Mouse (Mus musculus): Measurements from ENCODE around the gene Dnajc4.
"Not testable (repeated sequence)": the region's sequence is repeated elsewhere in the genome, so short reads cannot be mapped to it uniquely, and the experiment has no call there.

The Dnajc4 gene

DNA sequence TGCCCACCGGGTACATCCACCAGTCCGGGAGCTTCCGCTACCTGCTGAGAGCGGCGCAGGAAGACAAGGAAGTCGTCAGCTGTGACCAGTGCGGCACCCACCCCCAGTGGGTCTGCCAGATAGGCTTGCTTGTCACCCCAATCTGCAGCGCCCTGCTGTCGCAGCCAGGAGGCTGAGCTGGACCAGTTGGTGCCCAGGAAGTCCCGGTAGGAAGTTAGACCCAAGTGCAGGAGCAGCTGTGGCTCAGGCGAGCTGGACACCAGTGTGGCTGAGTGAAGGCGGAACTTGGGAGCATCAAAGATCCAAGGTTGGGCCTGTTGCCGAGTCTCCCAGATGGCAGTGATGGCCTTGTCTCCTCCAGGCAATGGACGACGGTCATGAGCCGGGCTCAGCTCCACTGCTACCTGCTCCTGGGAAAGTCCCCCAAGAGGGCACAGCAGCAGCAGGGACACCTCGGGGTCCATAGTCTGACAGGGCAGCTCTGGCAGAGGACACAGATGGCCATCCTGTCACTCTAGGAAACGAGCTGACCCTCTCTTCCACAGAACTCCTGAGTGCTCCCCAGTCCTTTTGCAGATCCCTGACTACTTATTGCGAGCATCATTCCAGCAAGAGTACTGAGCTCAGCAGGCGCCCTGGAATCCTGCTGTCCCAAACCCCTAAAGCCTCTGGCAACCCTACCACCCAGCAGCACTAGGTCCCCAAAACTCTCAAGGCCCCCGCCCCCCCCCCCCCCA, 3.1 kb upstream of the Dnajc4 start:
- DNase-seq (ENCODE audit: low read depth, low spot score), result no peak

DNA sequence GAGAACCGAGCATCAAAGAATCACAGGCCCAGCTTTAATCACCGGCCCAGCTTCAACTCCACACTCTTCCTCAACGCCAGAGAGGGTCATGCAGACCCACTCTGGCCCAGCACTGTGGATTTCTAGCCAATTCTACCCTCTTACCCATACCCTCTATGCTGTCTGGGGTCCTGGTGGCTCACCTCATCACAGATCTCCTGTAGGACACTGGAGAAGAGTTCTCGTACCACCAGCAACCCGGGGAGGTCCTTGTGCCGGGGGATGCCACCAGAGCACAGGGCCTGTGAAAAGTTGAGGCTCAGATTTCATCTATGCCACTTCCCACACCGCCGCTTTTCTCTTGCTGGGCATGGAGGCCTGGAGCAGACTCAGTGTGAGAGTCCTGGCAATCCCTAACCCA, 2.1 kb upstream of the Dnajc4 start:
- DNase-seq (ENCODE audit: low read depth, low spot score), result no peak

DNA sequence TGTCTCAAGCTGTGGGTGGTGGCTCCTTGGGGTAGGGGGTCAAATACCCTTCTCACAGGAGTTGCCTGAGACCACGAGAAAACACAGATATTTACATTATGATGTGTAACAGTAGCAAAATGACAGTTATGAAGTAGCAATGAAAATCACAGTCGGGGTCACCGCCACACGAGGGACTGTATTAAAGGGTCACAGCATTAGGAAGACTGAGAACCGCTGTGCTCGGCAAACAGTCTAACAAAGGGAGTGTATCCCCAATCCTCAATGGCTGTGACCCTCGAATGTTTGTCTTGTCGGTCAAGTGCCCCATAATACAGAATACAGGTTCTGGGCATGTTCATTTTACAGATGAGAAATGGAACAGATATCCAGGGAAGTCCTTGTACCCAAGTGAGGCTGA, 1.6 kb upstream of the Dnajc4 start:
- no peak for DNase-seq (ENCODE audit: low read depth, low spot score)

DNA sequence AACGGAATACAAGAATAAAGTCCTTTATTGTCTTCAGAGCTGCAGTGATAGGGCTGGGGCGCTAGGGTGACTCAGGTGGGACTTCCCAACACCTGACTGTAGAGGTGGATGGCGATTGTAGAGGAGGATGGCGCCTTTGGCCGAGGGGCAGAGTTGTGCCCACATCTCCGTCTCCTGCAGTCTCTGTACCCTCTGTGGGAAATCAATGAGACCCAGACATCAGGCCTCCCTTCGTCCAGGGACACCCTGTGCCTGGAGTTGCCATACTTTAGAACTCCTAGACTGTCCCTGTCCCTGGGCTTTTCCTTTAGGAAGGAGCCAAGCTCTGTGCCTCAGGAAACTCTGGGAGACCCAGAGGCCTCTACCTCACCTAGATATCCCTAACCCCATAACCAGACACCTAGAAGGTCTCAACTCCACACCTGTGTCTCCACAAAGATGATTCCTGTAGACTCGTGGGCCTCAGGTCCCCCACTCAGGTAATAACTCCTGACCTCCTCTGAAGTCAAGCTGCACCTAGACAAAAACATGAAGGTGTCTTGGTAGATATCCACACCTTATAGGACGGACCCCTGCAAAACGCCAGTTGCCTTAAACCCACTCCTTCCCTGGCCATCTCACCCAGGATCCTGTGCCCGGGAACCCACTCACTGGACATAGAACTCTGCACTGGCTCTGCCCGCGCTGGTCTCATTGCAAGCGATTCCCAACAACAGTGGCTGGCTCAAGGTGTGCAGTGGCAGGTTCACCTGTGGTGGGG, 819 bp upstream of the Dnajc4 start:
- no peak for DNase-seq (ENCODE audit: low read depth, low spot score)

DNA sequence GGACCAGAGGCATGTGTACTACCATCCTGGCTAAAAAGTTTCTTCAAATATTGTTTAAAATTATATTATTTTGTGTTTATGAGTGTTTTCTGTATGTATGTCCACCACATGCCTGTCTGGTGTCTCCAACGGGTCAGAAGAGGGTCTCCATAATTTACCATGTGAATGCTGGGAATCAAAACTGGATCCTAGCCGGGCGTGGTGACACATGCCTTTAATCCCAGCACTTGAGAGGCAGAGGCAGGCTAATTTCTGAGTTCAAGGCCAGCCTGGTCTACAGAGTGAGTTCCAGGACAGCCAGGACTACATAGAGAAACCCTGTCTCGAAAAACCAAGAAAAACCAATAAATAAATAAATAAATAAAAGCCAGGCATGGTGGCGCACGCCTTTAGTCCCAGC, 1.2 kb downstream of the Dnajc4 start:
- not testable (repeated sequence) for DNase-seq (ENCODE audit: low read depth, low spot score)

DNA sequence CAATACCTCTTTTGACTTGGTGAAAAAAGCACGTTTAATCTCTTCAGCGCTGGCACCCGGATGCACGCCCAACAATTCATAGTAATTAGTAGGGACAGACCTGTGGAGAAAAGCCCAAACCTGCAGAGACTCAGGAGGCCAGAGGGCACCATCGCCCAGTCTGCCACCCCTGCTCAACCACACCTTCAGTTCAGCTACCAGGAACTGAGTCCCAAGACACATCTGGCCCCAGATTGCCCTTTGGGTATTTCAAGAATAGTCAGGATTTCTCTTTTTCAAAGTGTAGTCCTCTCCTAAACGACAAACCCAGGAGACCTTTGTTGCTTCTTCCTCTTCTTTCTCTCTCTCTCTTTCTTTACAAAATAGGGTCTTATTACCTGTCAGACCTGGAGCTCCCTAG, 1.7 kb downstream of the Dnajc4 start:
- DNase-seq (ENCODE audit: low read depth, low spot score), result no peak

DNA sequence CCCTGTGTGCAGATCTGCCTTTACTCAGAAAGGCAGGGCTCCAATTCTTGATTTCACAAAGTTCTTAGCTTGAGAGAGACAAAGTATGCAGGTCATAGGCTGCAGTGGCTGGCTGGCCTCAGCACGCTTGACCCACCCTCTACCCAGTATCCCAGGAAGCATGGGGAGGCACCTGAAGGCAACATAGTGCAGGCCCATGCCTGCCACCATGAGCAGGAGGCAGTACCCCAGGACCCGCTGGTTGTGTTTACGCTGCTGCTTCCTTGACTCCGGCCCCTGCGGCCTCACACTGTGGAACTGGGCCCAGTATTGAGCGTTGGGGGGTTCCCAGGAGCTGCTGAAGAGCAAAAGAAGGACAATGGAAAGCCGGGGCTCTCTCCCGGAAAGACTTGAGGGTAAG, 3.1 kb downstream of the Dnajc4 start:
- DNase-seq (ENCODE audit: low read depth, low spot score), result no peak

DNA sequence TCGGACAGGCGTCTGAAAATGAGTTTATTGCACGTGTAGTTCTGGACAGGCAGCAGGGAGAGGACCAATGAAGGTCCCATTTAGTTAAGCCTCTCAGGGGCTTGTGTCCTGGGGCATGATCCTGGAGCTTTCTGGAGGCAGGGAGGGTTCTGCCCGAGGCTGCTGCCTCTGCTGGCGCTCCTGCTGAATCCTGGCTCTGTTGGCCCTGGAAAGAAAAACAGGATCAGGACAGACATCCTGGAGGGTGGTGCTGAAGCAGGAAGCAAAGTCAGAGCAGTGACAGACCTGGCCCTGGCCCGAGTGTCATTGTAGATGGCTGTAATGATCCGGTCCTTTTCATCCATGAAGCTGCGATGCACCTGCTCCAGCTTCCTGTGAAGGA, 4.5 kb downstream of the Dnajc4 start:
- no peak for DNase-seq (ENCODE audit: low read depth, low spot score)

DNA sequence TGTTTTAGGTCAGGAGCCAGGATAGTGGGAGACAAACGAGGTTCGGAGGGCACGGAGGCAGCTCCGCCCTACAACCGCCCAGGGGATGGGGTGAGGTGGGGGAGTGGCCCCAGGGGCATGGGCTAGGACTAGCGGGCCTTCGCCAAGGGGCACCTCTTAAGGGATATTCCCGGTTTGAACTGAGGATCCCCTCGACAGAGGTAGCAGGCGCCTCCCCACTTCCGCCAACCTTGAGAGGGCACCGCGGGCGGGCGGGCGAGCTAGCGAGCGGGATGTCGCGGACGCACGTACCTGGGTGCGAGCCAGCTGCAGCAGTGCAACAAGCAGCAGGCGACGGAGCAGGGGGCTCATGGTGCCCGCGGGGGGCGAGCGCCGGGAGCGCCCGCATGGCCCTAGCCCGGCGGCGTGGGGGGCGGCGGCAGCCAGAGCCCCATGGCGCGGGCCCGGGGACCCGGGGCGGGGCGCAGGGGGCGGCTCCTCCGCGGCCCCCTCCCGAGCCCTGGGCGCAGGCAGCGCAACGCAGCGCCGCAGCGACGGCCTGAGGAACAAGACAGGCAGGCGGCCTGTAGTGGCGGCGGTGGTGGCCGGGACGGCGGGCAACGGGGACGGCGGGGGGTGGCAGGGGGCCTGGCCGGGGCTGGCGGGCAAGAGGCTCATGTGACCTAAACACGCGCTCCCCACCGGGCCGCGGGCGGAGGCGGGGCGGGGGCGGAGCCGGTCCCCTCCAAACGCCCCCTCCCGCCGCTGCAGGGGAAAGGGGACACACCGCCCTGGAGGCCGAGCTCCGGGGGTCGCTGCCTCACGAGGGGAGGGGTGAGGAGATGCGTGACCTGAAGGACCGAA, 5.1 kb downstream of the Dnajc4 start, which contains the start of gene Vegfb:
Gene Vegfb, minus strand, starts transcription at position 591 of the 843 bp plus-strand sequence.
- no peak for DNase-seq (ENCODE audit: low read depth, low spot score)

DNA sequence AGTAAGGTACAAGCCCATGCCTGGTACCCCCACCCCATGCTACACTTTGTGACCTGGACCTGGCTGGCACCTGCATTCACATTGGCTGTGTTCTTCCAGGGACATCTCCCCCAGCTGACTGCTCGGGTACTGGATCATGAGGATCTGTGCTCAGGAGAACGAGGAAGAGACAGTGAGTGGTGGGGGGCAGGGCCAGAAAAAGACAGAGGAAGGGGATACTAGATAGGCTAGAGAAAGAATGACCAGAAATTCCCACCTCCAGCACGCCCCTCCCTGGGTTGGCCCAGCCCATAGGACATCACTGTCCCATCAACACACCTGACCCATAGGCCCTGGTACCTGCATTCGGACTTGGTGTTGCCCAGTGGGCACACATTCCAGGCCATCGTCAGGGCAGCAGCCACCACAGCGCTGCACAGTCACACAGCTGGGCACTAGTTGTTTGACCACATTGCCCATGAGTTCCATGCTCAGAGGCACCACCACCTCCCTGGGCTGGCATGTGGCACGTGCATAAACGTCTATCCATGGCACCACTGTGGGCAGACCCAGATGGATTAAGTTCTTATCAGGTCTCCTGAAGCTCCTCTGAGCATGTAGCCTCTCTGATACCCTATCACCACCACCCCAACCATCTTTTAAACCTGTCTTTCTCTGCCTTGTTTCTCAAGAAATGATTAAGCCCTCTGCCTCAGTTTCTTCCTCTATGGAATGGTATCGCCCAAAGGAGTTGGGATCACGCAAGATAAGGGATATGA, 6.2 kb downstream of the Dnajc4 start:
- no peak for DNase-seq (ENCODE audit: low read depth, low spot score)

DNA sequence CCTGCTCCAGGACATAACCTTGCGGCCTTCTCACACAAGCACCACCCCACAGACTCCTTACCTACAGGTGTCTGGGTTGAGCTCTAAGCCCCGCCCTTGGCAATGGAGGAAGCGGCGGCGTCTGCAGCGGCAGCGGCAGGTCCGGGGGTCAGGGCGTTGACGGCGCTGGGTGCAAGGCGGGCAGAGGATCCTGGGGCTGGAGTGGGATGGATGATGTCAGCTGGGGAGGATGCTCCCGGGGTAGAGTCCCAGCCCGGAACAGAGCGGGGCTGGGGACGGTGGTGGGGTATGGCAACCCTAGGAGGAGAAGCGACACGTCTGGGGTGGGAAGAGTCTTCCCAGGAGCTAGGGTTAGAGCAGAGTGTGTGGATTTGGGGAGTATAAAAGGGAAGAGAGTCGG, 7.1 kb downstream of the Dnajc4 start:
- DNase-seq (ENCODE audit: low read depth, low spot score), result no peak

DNA sequence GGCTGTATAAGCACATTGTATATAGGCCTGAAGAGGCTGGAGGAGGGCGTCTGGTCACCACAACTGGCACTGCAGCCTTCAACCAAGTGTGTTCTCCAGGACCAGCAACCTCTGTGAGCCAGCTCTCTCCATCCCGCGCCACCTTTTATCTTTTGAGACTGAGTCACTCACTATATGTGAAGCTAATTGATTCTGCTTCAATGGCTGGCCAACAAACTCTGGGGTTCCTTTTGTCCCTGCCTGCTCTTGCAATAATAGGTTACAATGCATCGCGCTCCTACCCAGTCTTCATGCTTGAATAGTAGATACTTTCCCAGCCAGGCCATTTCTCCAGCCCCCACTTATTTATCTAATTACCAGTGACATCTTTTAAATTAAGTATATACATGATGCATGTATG, 8.8 kb downstream of the Dnajc4 start:
- no peak for DNase-seq (ENCODE audit: low read depth, low spot score)

DNA sequence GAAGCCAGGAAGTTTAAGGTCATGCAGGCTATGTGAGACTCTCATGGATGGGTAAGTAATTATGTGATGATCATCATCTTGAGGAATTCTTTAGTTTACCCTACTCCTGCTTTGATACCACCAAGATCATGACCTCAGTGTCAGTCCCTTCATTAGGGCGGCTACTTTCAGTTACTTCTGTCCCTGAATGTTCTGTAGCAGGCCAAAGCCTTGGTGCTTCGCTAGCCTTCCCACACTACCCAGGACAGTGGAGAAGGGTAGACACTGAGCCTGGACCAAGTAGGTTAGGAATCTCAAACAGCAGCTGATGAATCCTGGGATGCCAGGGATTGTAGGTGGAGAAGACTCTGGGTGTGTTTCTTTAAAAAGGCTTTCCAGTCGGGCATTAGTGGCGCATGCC, 10.9 kb downstream of the Dnajc4 start:
- DNase-seq (ENCODE audit: low read depth, low spot score), result no peak

DNA sequence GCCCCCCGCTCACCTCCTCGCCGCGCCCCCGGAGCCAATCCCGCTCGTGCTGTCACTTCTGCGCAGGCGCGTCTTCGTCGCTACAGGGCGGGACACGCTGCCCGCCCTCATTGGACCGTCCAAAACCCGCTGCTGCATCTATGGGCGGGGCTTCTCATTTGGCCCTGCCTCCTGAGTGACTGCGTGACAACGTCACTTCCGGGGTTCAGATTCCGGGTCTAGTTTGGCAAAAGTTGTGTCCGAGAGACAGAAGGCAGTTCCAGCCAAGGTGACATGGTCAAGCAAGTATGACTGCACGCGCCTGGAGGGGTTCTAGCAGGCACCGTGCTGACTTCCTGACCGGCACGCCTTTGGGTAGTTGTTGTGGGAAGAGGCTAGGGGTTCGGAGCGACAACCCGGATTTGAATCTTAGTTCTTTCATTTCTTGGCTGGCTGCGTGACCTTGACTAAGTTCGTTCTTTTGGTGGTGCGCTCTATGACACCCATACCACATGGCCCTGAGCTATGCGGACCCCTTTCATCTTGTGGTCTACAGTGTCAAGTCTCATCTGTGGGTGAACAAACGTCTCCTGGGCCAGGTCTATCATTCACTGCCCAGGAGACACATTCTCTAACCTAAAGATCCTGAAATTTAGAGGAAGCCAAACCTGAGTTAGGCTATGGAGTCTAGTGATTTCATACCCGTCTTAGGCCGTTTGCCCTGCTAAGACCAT, 11.8 kb downstream of the Dnajc4 start, which contains the start of gene Fkbp2:
Gene Fkbp2, minus strand, starts transcription at position 121 of the 713 bp plus-strand sequence.
- DNase-seq (ENCODE audit: low read depth, low spot score), result peak; percentile 99

DNA sequence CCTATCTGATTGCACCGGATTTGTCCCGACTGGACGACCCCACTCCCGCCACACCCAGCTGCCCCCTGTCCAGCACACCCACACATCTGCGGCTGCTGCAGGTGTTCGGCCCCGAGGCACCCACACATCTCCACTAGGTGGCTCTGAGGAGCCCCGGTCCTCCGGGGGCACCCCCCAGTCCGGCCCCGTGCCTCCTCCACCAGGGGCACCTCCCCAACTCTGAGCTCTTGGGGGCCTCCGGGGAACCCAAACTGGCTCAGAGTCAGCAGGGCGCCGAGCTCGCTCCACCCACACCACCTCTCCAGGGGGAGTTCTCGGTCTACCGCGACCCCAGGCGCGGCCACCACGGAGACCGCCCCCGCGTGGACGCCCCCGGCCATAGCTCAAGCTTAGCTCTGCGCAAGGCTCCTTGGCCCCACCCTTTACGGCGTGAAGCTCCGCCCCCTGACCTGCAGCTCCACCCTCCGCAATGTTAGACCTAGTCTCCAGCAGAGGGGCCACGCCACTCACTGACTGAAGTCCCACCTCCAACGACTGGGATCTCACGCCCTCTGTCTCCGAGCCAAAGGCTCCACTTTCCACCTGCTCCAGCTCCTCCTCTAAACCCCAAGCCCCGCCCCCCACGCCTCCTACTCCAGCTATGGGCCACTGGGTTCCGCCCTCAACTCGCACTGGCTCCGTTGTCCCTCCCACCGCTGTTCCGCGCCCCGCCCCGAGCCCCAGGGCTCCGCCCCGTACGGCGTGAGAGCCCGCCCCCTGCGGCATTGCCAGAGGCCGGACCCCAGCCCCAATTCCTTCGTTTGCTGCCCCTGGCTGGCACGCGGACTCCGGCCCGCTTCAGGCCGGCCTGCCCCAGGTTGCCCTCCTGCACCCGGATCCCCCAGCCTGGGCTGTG, 12.6 kb downstream of the Dnajc4 start:
- peak; percentile 100 for DNase-seq (ENCODE audit: low read depth, low spot score)

DNA sequence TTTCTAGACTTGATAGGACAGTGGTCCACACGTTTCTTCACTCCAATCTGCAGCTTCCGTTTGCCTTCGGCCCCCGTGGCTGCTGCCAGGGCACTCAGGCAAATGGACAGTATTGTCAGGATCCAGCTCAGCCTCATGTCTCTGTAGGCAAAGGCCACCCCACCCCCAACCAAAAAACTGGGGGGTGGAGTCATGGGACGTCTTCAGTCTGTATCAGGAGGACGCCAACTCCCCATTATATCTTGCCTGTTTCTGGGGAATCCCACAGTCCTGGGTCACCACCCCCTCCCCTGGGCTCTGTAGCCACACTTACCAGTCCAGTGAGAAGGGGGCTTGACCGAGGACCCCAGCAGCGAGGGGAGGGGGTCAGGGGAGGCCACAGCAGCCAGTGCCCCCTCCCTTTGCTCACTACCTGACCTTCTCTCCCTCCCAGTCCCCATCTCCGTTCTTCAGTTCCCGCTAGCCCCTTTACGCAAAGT, 13.3 kb downstream of the Dnajc4 start:
- no peak for DNase-seq (ENCODE audit: low read depth, low spot score)

DNA sequence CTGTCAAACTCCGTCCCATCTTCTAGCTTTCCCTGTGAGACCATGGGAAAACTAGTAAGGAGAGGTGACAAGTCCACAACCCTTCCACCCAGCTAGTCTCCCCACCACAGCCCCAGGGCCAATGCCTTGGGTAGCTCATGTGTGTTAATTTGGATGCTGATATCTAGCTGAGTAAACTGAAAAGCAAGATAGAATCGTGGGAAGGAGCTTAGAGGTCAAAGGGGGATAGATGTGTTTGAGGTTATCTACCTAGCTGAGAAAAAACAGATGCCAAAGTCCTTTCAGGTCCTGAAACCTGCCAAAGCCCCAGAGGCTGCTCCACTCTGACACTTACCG, 13.8 kb downstream of the Dnajc4 start:
- no peak for DNase-seq (ENCODE audit: low read depth, low spot score)

DNA sequence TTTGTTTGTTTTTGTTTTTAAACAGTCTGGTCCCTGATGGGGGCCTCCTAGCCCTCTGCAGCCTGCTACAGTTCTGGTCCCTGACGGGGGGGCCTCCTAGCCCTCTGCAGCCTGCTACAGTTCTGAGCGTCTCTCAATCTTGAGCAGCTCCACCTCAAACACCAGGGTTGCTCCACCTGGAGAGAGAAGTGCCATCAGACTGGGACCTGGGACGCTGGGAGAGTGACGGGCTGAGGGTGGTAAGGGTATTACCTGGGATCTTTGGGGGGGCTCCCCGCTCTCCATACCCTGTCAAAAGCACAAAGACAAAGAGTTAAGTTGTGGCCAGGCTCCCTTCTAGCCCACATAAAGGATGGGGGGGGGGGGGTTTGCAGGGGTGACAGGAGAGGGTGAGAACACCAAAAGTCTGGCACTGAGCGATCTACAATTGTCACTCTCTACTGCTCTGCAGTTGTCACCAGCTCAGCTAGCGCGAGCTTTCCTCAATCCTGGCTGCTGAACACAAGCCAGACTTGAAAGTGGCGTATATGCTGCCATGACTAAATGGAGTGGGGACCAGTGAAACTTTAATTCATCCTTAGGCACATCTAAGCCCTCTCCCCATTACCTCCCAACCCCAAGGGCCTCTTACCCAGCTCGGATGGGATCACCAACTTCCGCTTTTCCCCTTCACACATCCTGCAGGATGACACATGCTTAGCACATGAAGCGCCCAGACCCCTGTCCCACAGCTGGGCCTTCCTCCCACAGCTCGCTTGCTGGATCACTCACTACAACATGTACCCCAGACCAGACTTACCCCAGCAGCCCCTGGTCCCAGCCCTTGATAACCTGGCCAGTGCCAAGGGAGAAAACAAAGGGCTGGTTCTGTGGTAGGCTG, 14.4 kb downstream of the Dnajc4 start:
- no peak for DNase-seq (ENCODE audit: low read depth, low spot score)
